Mouse (Mus musculus) thymus, postnatal 0 days (tissue): ENCODE results near the gene Cyp1a1. TPM values are rescaled to one million over a fixed set of nuclear protein-coding genes. Genes with fewer than 3 reads are reported as not detected.
A peak's percentile ranks its signal among the peaks of the same experiment; 100 is the strongest.

ENCODE experiments used
- DNase-seq: peaks from one replicate; pipeline ENCODE4 v3.0.0-alpha.2; 2015; ENCODE audit warnings: low spot score
- polyA plus RNA-seq: library from polyadenylated mRNA; unstranded; fragments of >200 nt; fragmentation: Nextera tagmentation; extraction: Ambion mirVana; gene quantifications from 2 replicates; pipeline ENCODE4 v1.2.1, GENCODE M21; 2015

Cyp1a1 gene
- polyA plus RNA-seq, 1 experiment from 2014 or later = 0.05 TPM

DNA sequence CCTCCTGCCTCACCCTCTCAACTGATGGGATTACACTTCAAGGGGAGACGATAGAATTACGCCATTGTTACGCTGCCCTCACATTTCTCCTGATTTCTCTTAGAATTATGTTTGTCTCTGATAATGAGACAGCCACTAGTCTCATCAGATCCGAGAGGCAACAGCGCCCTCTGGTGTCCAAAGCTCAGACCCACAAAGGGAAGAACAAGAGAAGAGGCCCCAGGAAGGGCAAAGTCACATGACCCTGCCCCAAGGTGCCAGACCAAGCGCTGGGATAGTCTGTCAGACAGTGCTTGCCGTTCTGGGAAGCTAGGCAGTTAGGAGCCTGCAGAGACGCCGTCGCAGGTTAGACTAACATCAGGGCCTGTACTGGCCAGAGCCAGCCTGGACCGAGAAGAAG lies 32.0 kb upstream of the Cyp1a1 start:
- DNase-seq = peak; percentile 96

DNA sequence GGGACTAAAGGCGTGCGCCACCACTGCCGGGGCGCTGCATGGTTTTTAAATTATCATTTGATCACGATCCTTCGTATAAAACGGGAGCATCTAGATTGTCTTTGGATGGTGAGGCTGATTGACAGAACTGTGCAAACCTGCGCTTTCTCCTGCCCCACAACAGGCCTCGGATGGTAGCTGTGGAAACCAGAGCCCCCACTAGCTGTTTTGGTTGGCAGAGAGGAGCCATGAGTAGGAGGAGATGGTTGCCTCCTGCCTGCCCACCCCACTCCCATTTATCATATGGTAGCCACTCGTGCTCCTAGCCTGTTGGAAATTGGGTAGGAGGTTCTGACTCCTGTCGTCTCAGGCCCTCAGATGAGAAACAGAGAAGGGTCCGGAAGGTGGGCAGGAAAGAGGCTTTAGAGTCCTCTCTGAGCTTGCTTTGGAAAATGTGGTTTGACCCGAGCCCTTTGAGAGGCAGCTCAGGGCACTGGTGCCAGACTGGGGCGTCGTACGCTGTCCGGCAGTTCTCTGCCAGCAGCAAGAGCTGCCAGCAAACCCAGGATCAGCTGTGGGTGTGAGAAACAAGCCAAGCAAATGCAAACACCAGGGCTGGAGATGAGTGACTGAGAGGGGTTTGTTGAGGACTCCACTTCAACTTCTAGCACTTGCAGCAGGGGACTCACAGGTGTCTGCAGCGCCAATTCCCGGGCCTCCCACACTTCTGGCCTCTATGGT lies 30.9 kb upstream of the Cyp1a1 start:
- no peak for DNase-seq

DNA sequence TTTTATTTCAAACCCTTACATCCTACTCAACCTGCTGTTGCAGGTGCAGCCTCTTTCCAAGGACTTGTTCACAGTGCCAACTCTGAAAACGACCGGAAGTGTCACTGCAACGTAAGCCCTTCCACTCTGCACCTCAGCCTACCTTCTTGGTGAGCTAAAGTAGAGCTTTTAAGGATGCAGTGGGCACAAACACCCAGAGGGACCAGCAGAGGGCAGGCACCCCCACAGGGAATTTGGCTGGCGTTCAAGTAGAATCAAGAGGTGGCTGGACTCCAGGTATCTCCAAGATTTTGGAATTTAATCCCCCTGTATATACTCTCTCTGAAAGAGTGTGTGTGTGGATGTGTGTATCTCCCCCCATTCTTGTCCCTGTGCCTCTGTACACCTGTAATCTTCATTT lies 29.9 kb upstream of the Cyp1a1 start:
- DNase-seq = no peak

DNA sequence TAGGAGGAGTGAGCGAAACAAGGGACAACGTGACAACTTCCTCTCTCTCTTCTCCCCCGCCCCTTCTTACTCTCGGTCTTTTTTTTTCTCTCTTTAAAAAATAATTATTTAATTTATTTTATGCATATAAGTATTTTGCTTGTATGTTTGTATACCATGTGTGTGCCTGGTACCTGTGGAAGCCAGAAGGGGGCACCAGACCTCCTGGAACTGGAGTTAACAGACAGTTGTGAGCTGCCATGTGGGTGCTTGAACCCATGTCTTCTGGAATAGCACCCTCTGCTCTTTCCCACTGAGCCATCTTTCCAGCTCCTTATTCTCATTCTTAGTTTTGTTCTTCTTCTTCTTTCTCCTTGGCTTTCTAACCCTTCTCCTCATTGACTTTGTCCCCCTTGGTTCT lies 28.8 kb upstream of the Cyp1a1 start:
- DNase-seq = no peak

DNA sequence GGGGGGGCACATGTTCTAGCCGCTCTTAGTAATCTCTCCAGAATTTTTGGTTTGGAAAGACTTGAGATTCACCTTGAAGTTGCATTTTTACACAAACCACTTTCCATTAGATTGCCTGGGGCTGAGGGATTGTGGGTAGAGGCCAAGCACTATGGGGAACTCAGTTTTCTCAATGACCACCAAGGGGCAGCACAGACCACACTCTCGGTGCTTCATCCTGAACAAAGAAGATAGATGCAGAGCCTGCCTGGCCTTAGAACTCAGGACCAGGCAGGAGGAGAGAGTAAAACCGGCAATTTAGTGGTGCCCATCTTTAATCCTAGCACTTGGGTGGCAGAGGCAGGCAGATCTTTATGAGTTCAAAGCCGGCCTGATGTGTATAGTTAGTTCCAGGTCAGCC lies 28.0 kb upstream of the Cyp1a1 start:
- peak; percentile 83 for DNase-seq

DNA sequence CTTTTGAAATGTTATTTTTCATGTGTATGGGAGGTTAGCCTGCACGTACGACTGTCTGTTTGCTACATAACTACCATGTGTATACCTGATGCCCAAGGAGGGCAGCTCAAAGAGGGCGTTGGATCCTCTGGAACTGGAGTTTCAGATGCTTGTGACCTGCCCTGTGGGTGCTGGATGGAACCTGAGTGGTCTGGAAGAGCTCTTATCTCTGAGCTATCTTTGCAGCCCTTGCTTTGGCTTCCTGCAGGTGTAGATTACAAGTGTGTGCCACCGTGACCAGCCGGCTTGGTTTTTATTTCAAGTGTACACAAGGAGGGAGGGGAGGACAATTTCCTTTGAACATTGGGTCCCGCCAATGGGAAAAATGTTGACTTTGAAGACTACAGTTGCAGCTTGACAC lies 27.2 kb upstream of the Cyp1a1 start:
- no peak for DNase-seq

DNA sequence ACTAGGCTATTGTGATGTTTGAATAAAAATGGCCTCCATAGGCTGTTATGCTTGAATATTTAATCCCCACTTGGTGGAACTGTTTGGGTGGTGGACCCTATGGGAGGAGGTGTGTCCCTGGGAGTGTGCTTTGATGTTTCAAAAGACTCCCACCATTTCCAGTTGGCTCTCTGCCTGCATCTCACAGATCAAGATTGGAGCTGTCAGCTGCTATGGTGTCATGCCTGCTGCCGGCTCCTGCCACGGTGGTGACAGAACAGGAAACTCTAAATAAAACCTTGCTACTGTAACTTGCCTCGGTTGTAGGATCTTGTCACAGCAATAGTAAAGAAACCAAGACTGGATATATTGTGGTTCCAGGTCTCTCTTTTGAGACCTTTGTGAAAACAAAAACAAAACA lies 26.2 kb upstream of the Cyp1a1 start:
- no peak for DNase-seq

DNA sequence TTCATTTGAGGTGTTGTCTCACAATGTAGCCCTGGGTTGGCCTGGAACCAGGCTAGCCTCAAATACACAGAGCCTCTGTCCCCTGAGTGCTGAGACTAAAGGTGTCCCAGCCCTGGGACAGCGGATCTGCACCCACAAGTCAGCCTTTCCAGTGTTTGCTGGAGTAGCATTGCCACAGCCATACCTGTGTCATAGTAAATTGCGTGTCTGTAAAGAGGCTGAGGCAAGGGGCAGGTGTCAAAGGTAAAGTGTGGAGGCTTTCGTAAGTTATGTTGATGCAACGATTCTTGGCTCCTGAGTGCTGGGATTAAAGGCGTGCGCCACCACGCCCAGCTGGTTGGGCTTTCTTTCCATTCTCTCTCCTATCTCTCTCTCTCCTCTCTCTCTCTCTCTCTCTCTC lies 23.1 kb upstream of the Cyp1a1 start:
- DNase-seq = no peak

DNA sequence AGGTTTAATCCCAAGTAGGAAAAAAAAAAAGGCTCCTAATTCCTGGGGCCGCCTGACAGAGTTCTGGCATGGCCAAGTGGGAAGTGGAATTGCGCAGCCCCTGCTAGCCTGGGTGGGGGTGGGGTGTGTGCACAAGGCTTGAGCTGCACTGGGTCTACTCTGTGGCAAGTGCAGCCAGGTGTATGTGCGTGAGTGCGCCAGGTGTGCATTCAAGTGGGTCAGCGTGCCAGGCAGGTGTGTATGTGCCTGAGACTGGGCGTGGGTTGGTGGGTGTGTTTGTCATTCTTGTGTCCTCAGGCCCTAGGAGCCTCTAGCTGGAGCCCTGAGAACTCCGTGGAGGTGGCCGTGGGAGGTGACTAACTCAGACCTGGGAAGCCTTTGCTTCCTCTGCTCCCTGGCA lies 21.2 kb upstream of the Cyp1a1 start:
- peak; percentile 49 for DNase-seq

DNA sequence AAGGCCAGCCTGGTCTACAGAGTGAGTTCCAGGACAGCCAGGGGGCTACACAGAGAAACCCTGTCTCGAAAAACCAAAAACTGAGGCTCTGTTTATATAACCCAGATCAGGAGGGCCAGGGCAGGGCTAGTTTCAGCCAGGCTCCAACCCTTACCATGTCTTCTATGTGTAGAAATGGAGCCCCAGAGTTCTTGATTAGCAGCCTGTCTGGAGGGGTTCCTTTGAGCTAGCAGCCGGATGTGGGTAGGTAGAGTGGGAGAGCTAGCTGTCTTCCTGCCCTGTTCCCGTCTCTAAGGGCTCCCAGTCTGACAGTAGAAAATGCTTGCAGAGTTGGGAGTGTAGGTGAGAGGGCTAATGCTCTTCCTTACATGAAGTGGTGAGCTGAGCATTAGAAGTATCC lies 20.6 kb upstream of the Cyp1a1 start:
- DNase-seq = peak; percentile 60

DNA sequence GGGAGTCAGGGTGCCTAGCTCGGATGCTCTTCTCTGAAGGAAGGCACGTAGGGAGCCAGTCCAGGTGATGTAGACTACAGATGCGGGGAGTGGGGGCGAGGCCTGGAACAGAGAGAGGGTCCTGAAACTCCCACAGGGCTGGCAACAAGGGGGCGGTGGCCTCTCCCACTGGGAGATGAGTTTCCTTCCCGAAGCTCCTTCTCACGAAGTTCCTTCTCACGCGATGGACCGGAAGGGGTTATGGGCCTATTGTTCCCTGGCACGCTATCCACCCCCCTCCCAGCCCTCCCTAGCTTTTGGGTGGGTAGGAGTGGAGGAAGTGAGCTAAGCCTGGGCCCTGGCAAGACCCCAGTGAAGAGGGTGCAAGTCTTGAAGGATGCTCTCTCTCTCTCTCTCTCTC lies 19.9 kb upstream of the Cyp1a1 start:
- DNase-seq = no peak

DNA sequence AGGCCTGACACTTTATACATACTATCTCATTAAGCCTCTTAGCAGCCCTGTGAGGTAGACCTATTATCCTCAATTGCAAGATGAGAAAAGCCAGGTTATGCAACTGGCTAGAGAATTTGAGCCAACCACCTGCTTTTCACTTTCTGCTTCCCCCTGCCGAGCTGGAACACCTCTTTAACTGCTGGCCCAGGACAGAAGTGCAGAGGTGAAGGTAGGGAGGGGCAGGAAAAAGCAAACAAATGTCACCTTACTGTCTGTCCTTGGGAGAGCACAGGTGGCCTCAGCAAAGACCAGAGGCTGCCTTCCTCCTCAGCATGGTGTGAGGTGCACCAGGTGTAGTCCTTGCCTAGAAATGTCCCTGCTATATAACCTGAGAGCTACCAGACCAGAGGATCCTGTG lies 19.5 kb upstream of the Cyp1a1 start:
- no peak for DNase-seq

DNA sequence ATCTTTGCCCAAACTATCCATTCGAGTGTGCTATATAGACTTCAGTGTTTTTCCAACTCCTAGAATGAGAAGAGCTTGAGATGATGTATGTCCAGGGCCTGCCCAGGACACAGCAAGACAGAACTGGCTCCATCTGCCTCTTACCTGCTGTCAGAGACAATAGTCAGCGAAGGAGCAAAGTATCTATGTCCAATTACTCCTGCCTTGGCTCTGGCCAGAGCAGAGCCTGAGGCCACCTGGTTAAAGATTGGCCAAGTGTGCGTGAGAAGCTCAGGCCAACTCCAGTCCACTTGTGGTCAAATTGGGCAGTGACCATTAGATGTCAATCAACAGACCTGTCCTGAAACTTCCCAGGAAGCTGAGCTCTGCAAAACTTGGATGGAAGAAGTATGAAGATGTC lies 18.2 kb upstream of the Cyp1a1 start:
- DNase-seq = no peak

DNA sequence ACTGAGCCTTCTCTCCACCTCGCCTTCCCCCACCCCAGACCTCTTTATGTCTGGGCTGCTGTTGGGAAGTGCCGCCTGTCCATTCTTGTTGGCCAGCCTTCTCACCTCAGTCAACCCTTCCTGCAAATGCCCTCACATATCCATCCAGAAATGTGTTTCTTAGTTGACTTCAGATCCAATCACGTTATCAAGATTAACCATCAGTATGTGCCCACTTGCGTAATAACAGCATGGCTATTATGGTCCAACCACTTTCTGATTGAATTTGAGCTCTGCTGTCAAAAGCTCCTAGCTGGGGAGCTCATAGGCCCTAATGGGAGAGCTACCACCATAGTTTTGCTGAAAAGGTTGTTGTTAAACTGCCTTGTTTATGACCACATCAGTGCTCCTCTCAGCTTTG lies 16.7 kb upstream of the Cyp1a1 start:
- no peak for DNase-seq

DNA sequence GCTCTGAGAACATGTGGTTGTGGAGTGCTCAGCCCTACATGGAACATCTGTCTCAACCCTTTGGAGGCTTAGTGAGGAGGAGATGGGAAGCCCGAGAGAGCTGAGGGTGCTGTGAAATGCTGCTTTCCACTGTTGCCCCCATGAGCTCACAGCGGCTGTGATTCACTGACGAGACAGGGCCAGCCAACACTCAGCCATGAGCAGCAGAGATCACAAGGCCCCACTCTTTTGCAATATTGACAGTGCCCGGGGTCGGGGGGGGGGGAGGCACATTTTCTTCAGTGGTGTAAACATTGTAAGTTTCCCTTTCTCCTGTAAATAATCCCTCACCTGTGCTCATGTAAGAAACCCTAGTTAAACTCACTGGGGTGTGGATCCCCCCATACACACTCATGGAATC lies 16.2 kb upstream of the Cyp1a1 start:
- no peak for DNase-seq

DNA sequence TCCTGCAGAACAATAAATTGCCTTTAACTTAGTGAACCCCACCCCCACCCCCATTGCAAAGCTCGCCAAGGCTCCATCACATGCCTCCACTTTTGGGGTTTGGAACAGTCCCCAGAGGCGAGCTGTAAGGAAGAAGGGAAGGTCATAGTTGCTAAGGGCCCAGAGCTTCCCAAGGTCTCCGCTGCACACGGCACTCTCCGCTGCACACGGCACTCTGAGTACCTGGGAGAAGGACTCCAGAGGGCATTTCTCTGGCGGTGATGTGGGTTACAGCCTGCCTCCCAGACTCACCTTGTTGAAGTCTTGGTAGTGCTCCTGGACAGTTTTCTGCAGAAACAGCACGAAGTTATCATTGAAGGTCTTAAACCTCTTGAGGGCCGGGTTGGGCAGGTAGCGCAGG lies 6.3 kb upstream of the Cyp1a1 start:
- no peak for DNase-seq

DNA sequence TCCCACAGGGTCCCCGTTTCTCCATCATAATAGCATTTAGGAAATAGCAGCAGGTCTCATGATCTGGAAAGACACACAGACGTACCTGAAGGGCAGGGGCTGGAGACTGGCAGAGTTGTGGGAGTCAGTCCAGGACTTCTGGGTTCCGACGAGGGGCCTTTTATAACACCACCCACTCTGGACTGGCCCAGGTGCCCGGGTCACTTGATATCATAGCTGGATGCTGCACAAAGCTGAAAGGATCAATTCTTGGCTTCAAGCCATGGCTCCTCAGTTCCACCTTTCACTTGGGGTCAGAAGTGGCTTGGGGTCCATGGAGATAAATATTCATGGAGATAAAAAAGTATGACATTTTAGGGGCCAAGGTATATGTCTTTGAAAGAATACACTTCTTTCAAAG lies 4.2 kb upstream of the Cyp1a1 start, which contains the start of gene Cyp1a2:
TSS of gene Cyp1a2 (minus strand) at position 184 of the 400 bp plus-strand sequence.
- no peak for DNase-seq

DNA sequence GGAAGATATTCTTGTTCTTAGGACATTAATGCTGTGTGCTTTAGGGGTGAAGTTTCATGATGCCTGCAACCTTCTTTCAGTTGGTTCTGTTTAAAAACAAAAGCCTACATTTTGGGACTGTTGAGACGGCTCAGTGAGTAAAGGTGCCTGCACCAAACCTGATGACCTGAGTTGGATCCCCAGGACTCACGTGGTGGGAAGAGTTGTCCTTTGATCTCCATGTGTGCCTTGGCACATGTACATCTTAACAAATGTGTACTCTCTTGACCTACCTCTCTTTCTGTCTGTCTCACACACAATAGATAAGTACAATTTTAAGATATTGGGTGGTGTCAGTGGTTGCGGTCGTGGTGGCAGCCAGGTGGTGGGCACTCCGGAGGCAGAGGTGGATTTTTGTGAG lies 1.7 kb upstream of the Cyp1a1 start:
- no peak for DNase-seq

DNA sequence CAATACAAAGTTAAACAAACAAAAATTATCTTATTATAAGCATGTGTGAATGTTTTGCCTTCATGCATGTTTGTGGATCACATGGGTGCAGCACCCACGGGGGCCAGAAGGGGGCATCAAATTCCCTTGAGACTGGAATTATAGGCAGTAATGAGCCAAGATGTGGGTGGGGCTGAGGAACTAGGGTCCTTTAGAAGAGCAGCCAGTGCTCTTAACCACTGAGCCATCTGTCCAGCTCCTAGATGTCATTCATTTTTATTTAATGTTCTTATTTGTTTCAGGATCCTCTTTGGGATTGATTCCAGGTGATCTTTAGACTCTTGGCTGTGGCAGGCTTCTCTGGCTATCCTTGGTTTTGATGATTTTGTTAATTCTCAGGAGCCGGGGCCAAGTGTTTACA lies 430 bp downstream of the Cyp1a1 start:
- DNase-seq = no peak

DNA sequence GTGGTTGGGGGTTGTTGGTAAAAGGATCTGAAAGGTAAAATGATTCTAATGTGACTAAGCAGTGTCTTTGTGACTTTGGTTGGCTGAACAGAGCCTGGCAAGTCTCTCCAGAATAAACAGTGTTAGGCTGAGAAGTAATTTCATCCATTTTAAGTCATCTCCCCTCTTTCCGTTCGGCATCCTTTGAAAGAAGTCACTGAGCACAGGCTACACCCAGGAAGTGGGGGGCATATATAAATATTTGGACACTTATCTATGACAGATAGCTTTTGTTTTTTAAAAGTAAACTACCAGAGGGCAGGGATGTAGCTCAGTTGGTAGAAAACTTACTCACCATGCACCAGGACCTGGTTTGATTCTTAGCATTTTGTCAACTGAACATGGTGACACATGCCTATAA lies 878 bp downstream of the Cyp1a1 start:
- DNase-seq = no peak

DNA sequence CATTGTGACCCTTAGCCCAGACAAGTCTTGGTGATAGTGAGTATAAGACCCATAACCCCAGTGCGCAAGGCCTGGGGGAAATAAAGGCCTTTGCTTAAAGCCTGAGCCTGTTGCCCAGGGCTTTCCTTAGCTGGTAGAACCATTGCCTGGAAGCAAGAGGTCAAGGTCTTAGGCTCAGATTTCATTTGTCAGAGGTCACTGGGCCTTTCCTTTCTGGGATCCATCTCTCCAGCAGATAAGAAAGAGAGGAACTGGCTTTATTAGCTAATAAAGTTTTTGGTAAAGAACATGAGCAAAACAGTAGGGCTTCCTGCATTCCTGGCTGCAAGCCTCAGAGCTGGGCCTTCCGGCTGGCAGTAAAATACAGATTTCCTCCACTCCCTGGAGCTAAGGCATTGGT lies 6.4 kb downstream of the Cyp1a1 start:
- no peak for DNase-seq

DNA sequence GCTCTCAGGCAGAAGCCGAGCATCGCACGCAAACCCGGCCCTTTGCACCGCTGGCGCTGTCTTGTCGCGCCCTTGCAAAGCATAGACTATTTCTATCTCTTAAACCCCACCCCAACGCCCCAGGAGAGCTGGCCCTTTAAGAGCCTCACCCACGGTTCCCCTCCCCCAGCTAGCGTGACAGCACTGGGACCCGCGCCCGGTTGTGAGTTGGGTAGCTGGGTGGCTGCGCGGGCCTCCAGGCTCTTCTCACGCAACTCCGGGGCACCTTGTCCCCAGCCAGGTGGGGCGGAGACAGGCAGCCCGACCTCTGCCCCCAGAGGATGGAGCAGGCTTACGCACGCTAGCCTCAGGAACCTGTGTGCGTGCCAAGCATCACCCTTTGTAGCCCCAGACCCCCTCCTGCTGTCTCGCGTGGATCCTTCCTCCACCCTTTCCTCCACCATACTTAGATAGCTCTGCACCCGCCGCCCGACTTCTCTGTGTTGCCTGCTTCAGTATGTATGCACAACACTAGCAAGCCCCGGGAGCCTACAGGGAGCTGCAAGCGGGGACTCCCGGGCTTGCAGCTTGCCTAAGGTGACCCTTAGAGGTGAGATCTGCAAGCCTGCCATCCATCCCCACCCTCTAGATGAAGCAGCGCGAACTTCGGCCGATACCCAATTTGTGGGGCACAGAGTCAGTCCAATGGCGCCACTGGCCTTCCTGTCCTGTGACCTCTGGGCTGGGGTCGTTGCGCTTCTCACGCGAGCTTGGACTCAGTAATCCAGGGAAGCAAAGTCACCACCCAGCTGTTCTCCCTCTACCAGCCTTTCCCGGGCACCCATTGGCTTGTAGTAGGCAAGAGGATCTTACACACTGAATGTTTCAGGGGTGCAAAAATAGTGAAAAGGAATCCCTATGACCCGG lies 8.9 kb downstream of the Cyp1a1 start:
- DNase-seq = peak; percentile 25

DNA sequence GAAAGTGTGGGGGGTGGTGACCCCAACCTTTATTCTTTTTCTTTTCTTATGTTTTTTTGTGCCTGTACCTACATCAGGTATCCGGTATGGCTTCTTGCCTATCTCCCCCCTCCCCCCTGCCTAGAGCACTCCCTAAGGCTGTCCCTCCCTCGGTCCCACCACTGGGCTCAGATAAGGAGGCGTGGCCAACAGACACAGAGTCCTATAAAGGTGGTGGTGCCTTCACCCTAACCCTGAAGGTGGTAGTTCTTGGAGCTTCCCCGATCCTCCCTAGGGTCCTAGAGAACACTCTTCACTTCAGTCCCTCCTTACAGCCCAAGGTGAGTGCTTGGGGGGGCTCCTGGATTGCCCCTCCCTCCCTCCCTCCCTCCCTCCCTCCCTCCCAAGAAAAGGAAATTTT lies 9.7 kb downstream of the Cyp1a1 start:
- DNase-seq = no peak
